Mouse (Mus musculus): ENCODE results near the gene Art4.
A peak's percentile ranks its signal among the peaks of the same experiment; 100 is the strongest.

Gene Art4

GRCm38 (mm10) chr6:136827116-136827515 is 30.4 kb downstream of the Art4 start:
- no peak for DNase-seq (ENCODE audit: low read depth, low spot score)

DNA sequence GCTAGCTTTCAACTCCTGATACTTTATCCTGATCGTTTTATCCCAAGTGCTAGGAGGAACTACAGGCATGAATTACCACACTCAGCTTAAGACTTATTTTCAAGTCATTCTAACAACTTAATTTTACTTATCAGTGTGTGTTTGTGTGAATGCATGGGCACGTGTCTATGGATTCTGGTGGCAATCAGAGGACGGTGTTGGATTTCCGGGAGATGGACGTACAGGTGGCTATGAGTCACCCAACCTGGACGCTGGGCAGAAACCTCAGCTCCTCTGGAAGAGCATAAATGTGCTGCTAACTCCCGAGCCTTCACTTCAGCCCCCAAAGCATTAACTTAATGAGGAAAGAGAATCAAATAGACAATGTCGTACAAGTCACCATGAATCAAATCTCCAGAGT is 32.5 kb downstream of the Art4 start:
- DNase-seq (ENCODE audit: low read depth, low spot score): no peak

GRCm38 (mm10) chr6:136821086-136821485 is 36.4 kb downstream of the Art4 start:
- DNase-seq (ENCODE audit: low read depth, low spot score): no peak

DNA sequence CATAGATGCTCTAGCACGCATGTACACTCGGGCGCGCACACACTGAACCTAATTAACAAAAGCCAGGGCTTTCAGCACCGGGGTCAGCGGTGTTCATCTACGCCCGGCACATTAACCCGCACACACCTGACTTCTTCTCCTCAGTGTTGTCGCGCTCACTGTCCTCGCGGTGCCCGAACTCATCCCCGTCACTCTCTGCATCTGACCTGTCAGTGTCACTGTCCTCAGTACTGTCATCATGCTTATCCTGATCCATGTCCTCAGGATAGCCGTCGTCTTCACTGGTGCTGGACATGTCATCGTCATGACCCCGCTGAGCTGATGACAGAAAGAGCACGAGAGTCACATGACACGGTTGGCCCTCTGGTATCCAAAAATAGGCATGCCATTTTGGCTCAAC is 37.2 kb downstream of the Art4 start:
- no peak for DNase-seq (ENCODE audit: low read depth, low spot score)

DNA sequence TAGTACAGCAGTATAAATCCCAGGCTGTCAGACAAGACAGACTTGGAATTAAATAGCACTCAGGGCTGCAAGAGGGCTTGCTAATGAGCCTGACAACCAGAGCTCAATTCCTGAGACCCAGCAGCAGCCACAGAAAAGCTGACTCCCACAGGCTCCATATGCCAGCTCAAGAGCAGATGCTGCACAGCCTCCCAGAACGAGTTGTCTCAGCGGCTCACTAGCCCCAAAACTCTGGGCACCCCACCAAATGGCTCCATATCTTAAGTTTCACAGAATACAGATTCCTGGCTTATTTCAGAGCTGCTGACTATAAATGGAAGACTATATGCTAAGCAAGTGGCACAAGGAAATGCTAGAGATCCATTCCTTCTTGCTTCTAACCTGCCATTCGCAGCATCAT is 40.0 kb downstream of the Art4 start:
- DNase-seq (ENCODE audit: low read depth, low spot score): no peak

- DNase-seq (ENCODE audit: low read depth, low spot score): no peak
Observed at GRCm38 (mm10) chr6:136816826-136817225, 40.7 kb downstream of the Art4 start.

DNA sequence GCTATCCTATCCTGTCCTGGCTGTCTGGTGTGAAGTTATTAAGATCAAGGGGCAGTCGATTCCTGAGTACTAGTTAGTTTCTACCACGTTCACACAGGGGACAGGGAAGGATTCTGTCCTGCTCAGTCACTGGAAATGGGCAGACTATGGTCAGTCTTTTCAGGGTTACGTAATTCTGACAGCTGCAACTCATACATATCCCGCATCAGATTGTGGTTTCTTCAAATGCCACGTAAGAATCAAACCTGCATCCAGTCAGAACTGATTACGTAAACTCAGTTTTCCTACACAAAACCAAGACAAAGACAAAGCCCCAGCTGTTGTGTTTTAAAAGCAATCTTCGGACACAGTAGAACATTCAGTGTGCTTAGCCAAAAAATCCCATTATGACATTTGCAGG is 42.2 kb downstream of the Art4 start:
- no peak for DNase-seq (ENCODE audit: low read depth, low spot score)

GRCm38 (mm10) chr6:136813117-136813516 is 44.4 kb downstream of the Art4 start:
- no peak for DNase-seq (ENCODE audit: low read depth, low spot score)

- no peak for DNase-seq (ENCODE audit: low read depth, low spot score)
Observed at GRCm38 (mm10) chr6:136811196-136811595, 46.3 kb downstream of the Art4 start.

DNA sequence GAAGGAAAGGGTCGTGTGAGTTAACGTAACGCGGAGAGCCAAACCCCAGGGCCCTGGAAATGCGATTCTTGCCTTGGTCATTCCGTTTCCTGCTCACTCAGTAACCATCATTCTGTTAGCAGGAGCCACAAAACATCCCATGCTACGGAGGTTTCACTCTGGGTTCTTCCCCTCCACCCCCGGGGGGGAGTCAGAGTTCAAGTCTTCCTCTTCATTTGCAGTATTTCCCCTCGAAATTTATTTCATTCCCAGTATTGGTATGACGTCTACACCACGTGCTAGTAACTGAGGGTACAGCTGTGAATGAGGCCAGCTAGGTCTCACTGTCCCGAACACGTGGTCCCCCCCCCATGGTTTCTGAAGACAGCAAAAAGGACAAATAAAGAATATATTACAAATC is 47.9 kb downstream of the Art4 start:
- DNase-seq (ENCODE audit: low read depth, low spot score): no peak

DNA sequence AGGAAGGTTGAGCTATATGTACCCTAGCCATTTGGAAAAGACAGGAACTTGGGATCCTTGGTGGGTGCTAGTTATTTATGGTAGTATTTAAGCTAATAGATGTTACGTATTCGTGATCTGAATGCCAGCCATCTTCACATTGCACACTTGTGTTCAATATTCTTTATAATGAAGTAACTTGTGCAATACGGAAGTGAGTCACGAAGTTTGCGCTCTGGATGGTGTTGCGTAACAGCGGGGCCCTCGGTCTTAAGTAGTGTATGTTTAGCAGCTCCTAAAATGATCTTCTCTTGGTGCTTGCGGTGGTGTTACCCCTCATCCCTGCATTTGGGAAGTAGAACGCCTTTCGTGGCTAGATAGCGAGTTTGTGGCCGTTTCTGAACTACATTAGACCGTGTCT is 48.5 kb downstream of the Art4 start:
- DNase-seq (ENCODE audit: low read depth, low spot score): no peak

GRCm38 (mm10) chr6:136808631-136809046 is 48.9 kb downstream of the Art4 start:
- DNase-seq (ENCODE audit: low read depth, low spot score): no peak

GRCm38 (mm10) chr6:136808014-136808417 is 49.5 kb downstream of the Art4 start, which contains the start of gene H2afj:
H2afj (plus strand) TSS chr6:136808244.
- peak; percentile 89 for DNase-seq (ENCODE audit: low read depth, low spot score)

- DNase-seq (ENCODE audit: low read depth, low spot score): no peak
Observed at GRCm38 (mm10) chr6:136807395-136808013, 50.0 kb downstream of the Art4 start.

GRCm38 (mm10) chr6:136806819-136807218 is 50.7 kb downstream of the Art4 start:
- DNase-seq (ENCODE audit: low read depth, low spot score): no peak

- no peak for DNase-seq (ENCODE audit: low read depth, low spot score)
Observed at GRCm38 (mm10) chr6:136805409-136805775, 52.1 kb downstream of the Art4 start.

GRCm38 (mm10) chr6:136804705-136805408 is 52.7 kb downstream of the Art4 start:
- no peak for DNase-seq (ENCODE audit: low read depth, low spot score)

DNA sequence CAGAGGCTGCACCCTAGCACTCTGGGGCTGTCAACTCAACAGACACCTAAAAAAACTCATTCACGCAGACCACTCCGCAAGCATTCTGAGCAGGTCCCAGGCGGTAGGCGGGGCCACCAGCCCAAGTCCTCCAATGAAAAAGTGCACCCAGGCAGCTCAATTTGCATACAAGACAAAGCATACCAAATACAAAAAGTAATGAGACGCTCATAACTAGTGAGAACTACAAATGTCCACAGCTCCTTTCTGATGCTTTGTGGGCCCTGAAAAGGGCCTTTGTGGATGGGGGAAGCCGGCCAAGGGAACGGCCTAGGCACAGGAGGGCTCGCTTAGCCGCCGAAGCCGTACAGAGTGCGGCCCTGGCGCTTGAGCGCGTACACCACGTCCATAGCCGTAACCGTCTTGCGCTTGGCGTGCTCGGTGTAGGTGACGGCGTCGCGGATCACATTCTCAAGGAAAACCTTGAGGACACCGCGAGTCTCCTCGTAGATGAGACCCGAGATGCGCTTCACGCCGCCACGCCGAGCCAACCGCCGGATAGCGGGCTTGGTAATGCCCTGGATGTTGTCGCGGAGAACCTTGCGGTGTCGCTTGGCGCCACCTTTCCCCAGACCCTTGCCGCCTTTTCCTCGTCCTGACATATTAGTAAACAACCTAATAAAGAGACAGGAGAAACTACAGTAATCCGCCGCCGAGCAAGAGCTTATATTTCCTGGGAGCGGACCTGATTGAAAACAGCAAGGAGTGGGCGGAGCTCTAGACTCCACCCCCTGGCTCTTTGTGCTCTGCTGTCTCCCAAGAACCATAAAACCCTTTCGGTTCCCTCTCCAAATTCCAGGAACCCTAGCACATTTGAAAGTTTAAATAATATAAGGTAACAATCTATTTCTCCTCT is 53.5 kb downstream of the Art4 start, which contains the start of gene Hist4h4:
TSS of gene Hist4h4 (minus strand) at position 677 of the 895 bp plus-strand sequence.
- DNase-seq (ENCODE audit: low read depth, low spot score): peak; percentile 87

- DNase-seq (ENCODE audit: low read depth, low spot score): no peak
Observed at GRCm38 (mm10) chr6:136803093-136803738, 54.3 kb downstream of the Art4 start.

DNA sequence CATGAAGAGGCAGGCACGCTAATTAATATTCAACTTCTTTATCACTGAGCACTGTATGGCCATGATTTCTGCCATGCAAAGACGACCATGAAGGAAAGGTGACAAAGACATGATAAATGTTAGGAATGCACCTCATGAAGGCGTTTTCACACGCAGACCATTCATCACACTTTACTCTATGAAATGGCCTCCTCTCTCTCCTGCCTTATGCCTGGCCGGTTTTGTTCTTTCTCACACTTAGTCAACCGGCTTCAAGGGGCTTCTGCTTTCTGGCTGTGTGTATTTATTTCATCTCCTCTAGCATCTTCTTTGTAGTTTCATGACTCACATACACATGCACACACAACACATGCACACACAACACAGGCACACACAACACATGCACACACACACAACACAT is 56.3 kb downstream of the Art4 start:
- DNase-seq (ENCODE audit: low read depth, low spot score): no peak

GRCm38 (mm10) chr6:136800710-136801109 is 56.8 kb downstream of the Art4 start:
- DNase-seq (ENCODE audit: low read depth, low spot score): no peak
